Comparison of ENCODE assay signal across 8 mouse cellular contexts in the genomic region with DNA sequence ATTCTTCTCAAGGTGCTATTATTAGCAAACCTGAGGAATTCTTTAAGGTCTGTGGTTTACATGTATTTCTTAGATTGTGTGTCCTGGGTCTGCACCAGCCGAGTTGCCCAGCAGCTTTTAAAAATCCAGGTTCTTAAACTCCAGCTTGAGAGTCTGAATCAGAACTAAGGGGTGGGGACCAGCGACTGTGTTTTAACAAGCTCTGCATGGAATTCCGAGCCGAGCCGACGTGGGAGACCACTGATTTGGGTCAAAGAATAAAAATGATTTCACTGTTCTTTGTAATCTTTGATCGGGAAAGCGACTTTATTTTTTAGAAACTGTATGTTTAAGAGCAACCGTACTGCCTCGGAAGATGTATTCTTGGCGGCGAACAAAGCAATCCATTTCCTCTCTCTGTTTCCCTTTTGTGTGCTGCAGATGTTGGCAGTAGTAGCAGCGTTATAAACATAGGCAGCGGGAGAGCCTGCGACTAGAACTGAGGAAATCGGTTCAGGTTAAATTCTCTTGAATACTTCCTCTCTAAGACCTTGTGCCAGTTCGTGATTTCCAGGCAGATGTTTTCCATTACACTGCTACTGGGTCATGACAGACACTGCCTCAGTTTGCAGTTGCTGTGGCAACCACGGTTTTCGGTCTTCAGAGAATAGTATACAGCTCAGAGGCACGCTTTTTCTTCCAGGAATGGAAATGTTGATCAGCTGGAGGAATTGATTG. TPM values are rescaled to one million over a fixed set of nuclear protein-coding genes. Genes with fewer than 3 reads are reported as not detected.
DNase-seq lines count a peak whose midpoint lies in the region; ATAC-seq and TF ChIP-seq lines count a peak whose summit lies in the region.

No protein-coding gene starts in this region.

- no peak for TF ChIP-seq CTCF in kidney, postnatal 0 days (IDR thresholded peaks at IDR 0.05; ENCODE audit: low read depth)

- H3K4me2 ChIP-seq in embryonic facial prominence, embryonic 12.5 days (replicated peaks): peak overlapping the region; percentile 29
- peak overlapping the region; percentile 51 for H3K4me2 ChIP-seq in heart, embryonic 14.5 days (ENCODE audit: low read length)
- peak overlapping the region; percentile 50 for H3K4me2 ChIP-seq in kidney, postnatal 0 days (ENCODE audit: low read length)

- peak overlapping the region; percentile 18; the same call in 1 of the 2 replicates for H3K4me3 ChIP-seq in embryonic facial prominence, embryonic 12.5 days
- peak overlapping the region; percentile 22 to 27 for H3K4me3 ChIP-seq in heart, embryonic 14.5 days (ENCODE audit: control insufficient read depth in 1 of 2, insufficient read depth in 1 of 2, low read depth in 1 of 2, low read length in 2 of 2)
- peak overlapping the region; percentile 9; the same call in 1 of the 2 replicates for H3K4me3 ChIP-seq in kidney, postnatal 0 days (replicated peaks; ENCODE audit: low read depth, low read length)

- no peaks in the 10 kb centered on the region for H3K4me1 ChIP-seq in embryonic facial prominence, embryonic 12.5 days
- H3K4me1 ChIP-seq in heart, embryonic 14.5 days (ENCODE audit: control insufficient read depth in 2 of 2, insufficient read depth in 2 of 2, low read length in 2 of 2): no peaks in the 10 kb centered on the region
- H3K4me1 ChIP-seq in kidney, postnatal 0 days (replicated peaks; ENCODE audit: insufficient read depth, low read length): no peaks in the 10 kb centered on the region

- no peaks in the 10 kb centered on the region for H3K9me3 ChIP-seq in embryonic facial prominence, embryonic 12.5 days
- no peaks in the 10 kb centered on the region for H3K9me3 ChIP-seq in heart, embryonic 14.5 days (ENCODE audit: control insufficient read depth, low read length)
- H3K9me3 ChIP-seq in kidney, postnatal 0 days (replicated peaks; ENCODE audit: low read length): no peaks in the 10 kb centered on the region

- DNase-seq in left cerebral cortex, adult 8-10 months (ENCODE audit: low spot score in 2 of 2): peak; percentile 9 to 23
- DNase-seq in left cerebral cortex, postnatal 4 days: no peak
- peak; percentile 69 for DNase-seq in kidney, postnatal 0 days (ENCODE audit: low spot score)
- peak; percentile 48 for DNase-seq in lung, postnatal 10 days
- DNase-seq in right cerebral cortex, postnatal 14 days: peak; percentile 9
- DNase-seq in adrenal gland, adult 18-20 months (ENCODE audit: low spot score in 2 of 2): no peak

- H3K9ac ChIP-seq in embryonic facial prominence, embryonic 12.5 days: no peak overlapping the region
- H3K9ac ChIP-seq in heart, embryonic 14.5 days (ENCODE audit: low read length): no peak overlapping the region
- H3K9ac ChIP-seq in kidney, postnatal 0 days (ENCODE audit: low read depth, low read length): no peak overlapping the region

- no peaks in the 10 kb centered on the region for H3K27me3 ChIP-seq in embryonic facial prominence, embryonic 12.5 days
- no peaks in the 10 kb centered on the region for H3K27me3 ChIP-seq in heart, embryonic 14.5 days (ENCODE audit: control insufficient read depth, insufficient read depth, low read length)
- no peaks in the 10 kb centered on the region for H3K27me3 ChIP-seq in kidney, postnatal 0 days (ENCODE audit: insufficient read depth, low read length)

- ATAC-seq in embryonic facial prominence, embryonic 12.5 days (ENCODE audit: insufficient number of reproducible peaks, insufficient read depth, low FRiP score, low TSS enrichment): peak; percentile 88
- ATAC-seq in heart, embryonic 14.5 days (ENCODE audit: insufficient number of reproducible peaks, insufficient read depth, low FRiP score, low read depth): peak; percentile 47; the same call in 1 of the 2 replicates
- ATAC-seq in kidney, postnatal 0 days (replicated peaks; ENCODE audit: low FRiP score, low read depth): peak; percentile 65

- no peaks in the 10 kb centered on the region for H3K36me3 ChIP-seq in embryonic facial prominence, embryonic 12.5 days
- no peaks in the 10 kb centered on the region for H3K36me3 ChIP-seq in heart, embryonic 14.5 days (ENCODE audit: control insufficient read depth, insufficient read depth, low read length)
- no peaks in the 10 kb centered on the region for H3K36me3 ChIP-seq in kidney, postnatal 0 days (ENCODE audit: insufficient read depth, low read length)

- WGBS in embryonic facial prominence, embryonic 12.5 days: 20% methylated on average over 20 of the region's 20 CpGs
- WGBS in heart, embryonic 14.5 days: 38% methylated on average over 20 of the region's 20 CpGs
- WGBS in kidney, postnatal 0 days: 34% methylated on average over 20 of the region's 20 CpGs

- peak overlapping the region; percentile 56 for H3K27ac ChIP-seq in embryonic facial prominence, embryonic 12.5 days
- 0 out of 4 replicates have a peak overlapping the region, but pooled peaks of 1 of the 2 experiments have one; percentile 33 for H3K27ac ChIP-seq in heart, embryonic 14.5 days (replicated peaks in 1 of 2; ENCODE audit: control insufficient read depth in 1 of 2, insufficient read depth in 1 of 2, low read depth in 2 of 2, low read length in 2 of 2)
- no peak overlapping the region for H3K27ac ChIP-seq in kidney, postnatal 0 days

- intact Hi-C loops in left cerebral cortex, postnatal 4 days (cut with DNase I): no loop called here

RNA-seq across cellular contexts. Expression of gene Csrnp3, which starts 27.3 kb away (rescaled TPM):
- total RNA-seq in left cerebral cortex, adult 8-10 months (2022): 100 to 1,000 TPM in 2 of 4 experiments, 10 to 100 TPM in 2; 81.1 to 111 (median 93.9) TPM
- total RNA-seq in left cerebral cortex, postnatal 4 days (2021): 100 to 1,000 TPM; 138 to 149 TPM
- polyA plus RNA-seq in embryonic facial prominence, embryonic 12.5 days (2016; fragmentation: Nextera tagmentation; extraction: Ambion mirVana): 6.5 and 7.0 TPM in 2 replicates
- polyA plus RNA-seq in heart, embryonic 14.5 days (2014; fragmentation: Nextera tagmentation; extraction: Ambion mirVana): 0.67 and 1.5 TPM in 2 replicates
- polyA plus RNA-seq in kidney, postnatal 0 days (2015; fragmentation: Nextera tagmentation; extraction: Ambion mirVana): 1.2 and 1.5 TPM in 2 replicates
- total RNA-seq in adrenal gland, adult 18-20 months (2021): under 1 TPM; 0.30 to 0.54 TPM

Comparison
In these comparisons a context has a peak if more than half of its experiments do, and no peak if none do; other contexts are left out.
1. DNase-seq: peak in left cerebral cortex, adult 8-10 months (2 of 2), kidney, postnatal 0 days (single experiment), lung, postnatal 10 days (single experiment) and right cerebral cortex, postnatal 14 days (single experiment); none in left cerebral cortex, postnatal 4 days (single experiment) and adrenal gland, adult 18-20 months (0 of 2).
2. RNA of gene Csrnp3, which starts 27.3 kb away (total RNA-seq): 138 to 149 TPM in left cerebral cortex, postnatal 4 days and 81.1 to 111 TPM in left cerebral cortex, adult 8-10 months; 0.30 to 0.54 TPM in adrenal gland, adult 18-20 months; every median in the first group is over 10 times any median in the second.
3. Peak in every context shown above with its lines, with median percentiles within 50 percentile points of each other: ATAC-seq, H3K4me2 ChIP-seq and H3K4me3 ChIP-seq.